Mouse (Mus musculus) intestine, embryonic 16.5 days (tissue): ENCODE data around the gene Ptprr. TPM values are rescaled to one million over a fixed set of nuclear protein-coding genes. Genes with fewer than 3 reads are reported as not detected.

Experiments used
- ATAC-seq: fragments of 200-750 bp; cut with Nextera tagmentation; 2 replicates; pipeline ENCODE4 v1.8.0; 2017; ENCODE audit warnings: moderate TSS enrichment, moderate library complexity
- H3K27ac ChIP-seq: fragments of 300-500 bp; sonication (generic); 2 replicates; pipeline ENCODE4 v1.5.1; 2014; ENCODE audit warnings: mild to moderate bottlenecking, low read length
- H3K27me3 ChIP-seq: fragments of 300-500 bp; sonication (generic); replicated peaks from 2 replicates; pipeline ENCODE4 v1.6.1; 2014; ENCODE audit warnings: low read length, control low read depth, mixed read lengths; ENCODE audit not compliant: control insufficient read depth, insufficient read depth
- H3K36me3 ChIP-seq: fragments of 300-500 bp; sonication (generic); 2 replicates; pipeline ENCODE4 v1.6.1; 2014; ENCODE audit warnings: low read length, control low read depth; ENCODE audit not compliant: control insufficient read depth, insufficient read depth
- H3K4me1 ChIP-seq: fragments of 300-500 bp; sonication (generic); 2 replicates; pipeline ENCODE4 v1.6.1; 2014; ENCODE audit warnings: low read length, control low read depth, mixed read lengths; ENCODE audit not compliant: control insufficient read depth, insufficient read depth
- H3K4me2 ChIP-seq: fragments of 300-500 bp; sonication (generic); 2 replicates; pipeline ENCODE4 v1.6.1; 2014; ENCODE audit warnings: low read depth, low read length, control low read depth
- H3K4me3 ChIP-seq: fragments of 300-500 bp; sonication (generic); 2 replicates; pipeline ENCODE4 v1.5.1; 2014; ENCODE audit warnings: mild to moderate bottlenecking, low read length
- H3K9ac ChIP-seq: fragments of 300-500 bp; sonication (generic); 2 replicates; pipeline ENCODE4 v1.6.1; 2014; ENCODE audit warnings: low read depth, low read length
- H3K9me3 ChIP-seq: fragments of 300-500 bp; sonication (generic); 2 replicates; pipeline ENCODE4 v1.6.1; 2016; ENCODE audit warnings: low read length, control low read depth; ENCODE audit not compliant: control insufficient read depth
- WGBS: fragments of 180-500 bp; shearing (Covaris S2); extraction: QIAGEN DNeasy Blood & Tissue Kit; methylation state at CpG from one replicate; pipeline ENCODE4 v1.1.7; 2014; 5-methylcytosine and 5-hydroxymethylcytosine counted together
- polyA plus RNA-seq: library from polyadenylated mRNA; unstranded; fragments of >200 nt; fragmentation: Nextera tagmentation; extraction: Ambion mirVana; gene quantifications from 2 replicates; pipeline ENCODE4 v1.2.1, GENCODE M21; 2015

The Ptprr gene
- polyA plus RNA-seq, 1 experiment from 2014 or later, result 4.1 TPM

DNA sequence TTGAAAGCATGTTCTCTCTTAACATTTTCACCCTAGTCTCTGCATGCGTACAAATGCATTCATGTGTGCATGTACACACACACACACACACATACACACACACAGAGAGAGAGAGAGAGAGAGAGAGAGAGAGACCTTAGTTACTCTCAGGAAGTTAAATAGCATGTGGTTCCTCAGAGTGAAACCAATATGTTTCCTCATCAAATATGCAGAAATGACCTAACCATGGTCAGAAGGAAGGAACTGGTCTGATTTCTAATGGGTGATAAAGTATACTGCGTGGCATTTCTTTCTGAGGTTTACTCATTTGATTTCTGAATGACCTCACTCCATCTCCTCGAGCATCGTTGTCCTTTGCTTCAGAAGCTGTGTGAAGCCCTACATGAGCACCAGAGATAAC is 113.2 kb downstream of the Ptprr start:
- Histone ChIP-seq H3K9me3 (no peaks in the 10 kb centered on the region), H3K4me3 (no peak overlapping the region), H3K27me3 (no peaks in the 10 kb centered on the region), H3K4me2 (no peak overlapping the region), H3K27ac (no peak overlapping the region), H3K9ac (no peak overlapping the region), H3K36me3 (no peaks in the 10 kb centered on the region), H3K4me1 (no peaks in the 10 kb centered on the region)
- no peak for ATAC-seq
- 85% methylated on average over 4 of the region's 4 CpGs for WGBS

DNA sequence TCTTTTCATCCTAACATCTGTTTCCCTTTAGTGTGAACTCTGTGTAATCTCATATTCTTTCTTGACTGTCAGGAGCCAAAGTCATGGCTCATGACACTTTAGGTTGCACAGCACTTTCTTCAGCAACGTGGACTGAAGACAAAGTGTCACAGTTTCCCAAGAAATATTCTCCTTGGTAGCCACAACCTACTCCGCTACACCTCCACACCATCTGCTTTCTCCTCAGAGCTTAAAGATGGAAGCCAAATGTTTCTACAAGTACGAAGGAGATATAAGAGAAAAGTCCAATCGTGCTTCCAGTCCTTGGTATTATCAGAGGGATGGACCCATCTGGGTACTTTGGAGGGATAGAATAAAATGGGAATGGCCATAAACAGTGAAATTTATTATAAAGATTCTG is 114.2 kb downstream of the Ptprr start:
- no peaks in the 10 kb centered on the region for H3K9me3 ChIP-seq
- H3K36me3 ChIP-seq, result no peaks in the 10 kb centered on the region
- no peak overlapping the region for H3K9ac ChIP-seq
- H3K4me3 ChIP-seq, result no peak overlapping the region
- no peaks in the 10 kb centered on the region for H3K27me3 ChIP-seq
- no peaks in the 10 kb centered on the region for H3K4me1 ChIP-seq
- 77% methylated on average over 4 of the region's 4 CpGs for WGBS
- no peak overlapping the region for H3K27ac ChIP-seq
- H3K4me2 ChIP-seq, result no peak overlapping the region
- no peak for ATAC-seq

GRCm38 (mm10) chr10:116135187-116135586 is 117.2 kb downstream of the Ptprr start:
- Histone ChIP-seq H3K27me3 (no peaks in the 10 kb centered on the region), H3K9me3 (no peaks in the 10 kb centered on the region), H3K36me3 (no peaks in the 10 kb centered on the region), H3K4me2 (no peak overlapping the region), H3K4me3 (no peak overlapping the region), H3K4me1 (no peaks in the 10 kb centered on the region), H3K9ac (no peak overlapping the region), H3K27ac (no peak overlapping the region)
- WGBS, result 78% methylated on average over 2 of the region's 2 CpGs
- no peak for ATAC-seq

DNA sequence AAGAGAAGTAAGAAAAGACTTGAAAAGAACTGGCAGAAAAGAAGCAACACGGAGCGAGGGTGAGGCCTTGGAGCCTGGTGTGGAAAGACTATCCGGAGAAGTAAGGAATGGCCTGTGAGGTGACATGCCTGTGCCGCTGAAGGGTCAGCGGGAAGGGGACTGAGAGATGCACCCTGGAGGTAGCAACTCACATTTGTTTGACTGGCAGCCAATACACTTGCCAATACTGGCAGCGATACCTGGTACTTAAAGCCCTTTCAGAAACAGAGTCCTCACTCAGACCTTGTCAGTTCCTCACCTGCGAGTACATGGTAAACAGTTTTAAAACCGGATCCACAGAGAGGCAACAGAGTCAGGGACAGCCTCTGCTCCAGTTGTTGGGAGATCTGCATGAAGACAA is 122.2 kb downstream of the Ptprr start:
- Histone ChIP-seq H3K9me3 (no peaks in the 10 kb centered on the region), H3K4me2 (no peak overlapping the region), H3K36me3 (no peaks in the 10 kb centered on the region), H3K4me3 (no peak overlapping the region), H3K4me1 (no peaks in the 10 kb centered on the region), H3K27ac (no peak overlapping the region), H3K9ac (no peak overlapping the region), H3K27me3 (no peaks in the 10 kb centered on the region)
- no peak for ATAC-seq
- 87% methylated on average over 8 of the region's 8 CpGs for WGBS

GRCm38 (mm10) chr10:116143684-116144083 is 125.7 kb downstream of the Ptprr start:
- Histone ChIP-seq H3K36me3 (no peaks in the 10 kb centered on the region), H3K27me3 (no peaks in the 10 kb centered on the region), H3K9me3 (no peaks in the 10 kb centered on the region), H3K4me2 (no peak overlapping the region), H3K9ac (no peak overlapping the region), H3K27ac (no peak overlapping the region), H3K4me1 (no peaks in the 10 kb centered on the region), H3K4me3 (no peak overlapping the region)
- no peak for ATAC-seq
- 88% methylated on average over 10 of the region's 10 CpGs for WGBS

GRCm38 (mm10) chr10:116146091-116146490 is 128.1 kb downstream of the Ptprr start:
- Histone ChIP-seq H3K4me1 (no peaks in the 10 kb centered on the region), H3K9ac (no peak overlapping the region), H3K27ac (no peak overlapping the region), H3K4me3 (no peak overlapping the region), H3K27me3 (no peaks in the 10 kb centered on the region), H3K4me2 (no peak overlapping the region), H3K36me3 (no peaks in the 10 kb centered on the region), H3K9me3 (no peaks in the 10 kb centered on the region)
- ATAC-seq, result no peak
- 81% methylated on average over 9 of the region's 9 CpGs for WGBS

GRCm38 (mm10) chr10:116154707-116155106 is 136.7 kb downstream of the Ptprr start:
- Histone ChIP-seq H3K9ac (no peak overlapping the region), H3K27ac (no peak overlapping the region), H3K27me3 (no peaks in the 10 kb centered on the region), H3K4me3 (no peak overlapping the region), H3K36me3 (no peaks in the 10 kb centered on the region), H3K4me2 (no peak overlapping the region), H3K9me3 (no peaks in the 10 kb centered on the region), H3K4me1 (no peaks in the 10 kb centered on the region)
- ATAC-seq, result no peak
- 85% methylated on average over 5 of the region's 5 CpGs for WGBS

DNA sequence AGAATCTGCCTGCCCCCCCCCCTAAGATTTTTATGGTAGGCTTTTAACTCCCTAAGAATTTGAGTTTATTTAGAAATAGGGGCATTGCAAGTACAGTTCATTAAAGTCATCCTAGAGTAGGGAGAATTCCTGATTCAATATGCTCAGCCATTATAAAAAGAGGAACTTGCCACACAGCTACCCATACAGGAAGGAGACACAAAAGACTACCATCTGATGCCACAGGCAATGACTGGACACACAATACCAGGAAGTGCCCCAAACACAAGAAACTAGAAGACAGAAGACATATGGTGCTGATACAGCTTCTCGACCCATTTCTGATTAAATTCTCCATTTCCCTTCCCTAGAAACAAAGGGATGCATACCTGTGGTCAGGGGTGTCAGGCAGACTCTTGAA is 138.7 kb downstream of the Ptprr start:
- H3K27me3 ChIP-seq, result no peaks in the 10 kb centered on the region
- no peak overlapping the region for H3K4me3 ChIP-seq
- no peak overlapping the region for H3K27ac ChIP-seq
- no peaks in the 10 kb centered on the region for H3K9me3 ChIP-seq
- no peak overlapping the region for H3K4me2 ChIP-seq
- 83% methylated on average over 1 of the region's 1 CpGs for WGBS
- H3K4me1 ChIP-seq, result no peaks in the 10 kb centered on the region
- H3K9ac ChIP-seq, result no peak overlapping the region
- ATAC-seq, result no peak
- no peaks in the 10 kb centered on the region for H3K36me3 ChIP-seq

- Histone ChIP-seq H3K4me3 (no peak overlapping the region), H3K36me3 (no peaks in the 10 kb centered on the region), H3K4me2 (no peak overlapping the region), H3K27me3 (no peaks in the 10 kb centered on the region), H3K4me1 (no peaks in the 10 kb centered on the region), H3K9me3 (no peaks in the 10 kb centered on the region), H3K9ac (no peak overlapping the region), H3K27ac (no peak overlapping the region)
- ATAC-seq, result no peak
- WGBS, result 66% methylated on average over 11 of the region's 12 CpGs
Measured at GRCm38 (mm10) chr10:116162338-116162737, 144.3 kb downstream of the Ptprr start.

DNA sequence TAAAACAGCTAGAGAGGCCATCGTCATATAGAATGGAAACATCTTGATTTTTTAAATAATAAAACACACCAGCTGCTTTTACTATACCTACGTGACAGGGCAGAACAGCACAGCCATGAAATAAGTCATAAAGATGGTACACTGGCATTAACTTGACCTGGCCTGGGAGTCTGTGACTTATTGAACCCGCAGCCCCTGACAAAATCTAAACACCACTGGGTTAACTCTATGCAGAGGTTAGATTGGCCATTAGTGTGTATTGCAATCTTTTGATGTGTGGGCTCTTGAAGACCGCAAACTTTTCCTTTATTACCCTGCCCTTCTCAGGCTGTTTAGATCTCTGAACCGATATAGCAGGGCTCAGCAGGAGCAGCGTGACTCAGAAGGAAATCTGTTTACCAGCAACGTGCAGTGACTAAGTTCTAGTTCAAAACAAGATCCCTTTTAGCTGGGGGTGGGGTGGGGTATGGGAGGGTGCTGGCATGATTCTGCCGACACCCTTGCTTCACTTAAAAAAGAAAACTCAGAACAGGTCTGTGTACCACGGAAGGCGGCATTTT is 157.4 kb downstream of the Ptprr start:
- 40% methylated on average over 10 of the region's 10 CpGs for whole genome bisulfite sequencing
- Histone ChIP-seq H3K4me1 (peaks cover 5% of the 10 kb centered on the region; the same call in 1 of the 2 replicates), H3K9me3 (no peaks in the 10 kb centered on the region), H3K4me3 (no peak overlapping the region), H3K27ac (no peak overlapping the region), H3K27me3 (no peaks in the 10 kb centered on the region), H3K36me3 (no peaks in the 10 kb centered on the region), H3K9ac (no peak overlapping the region), H3K4me2 (no peak overlapping the region)
- ATAC-seq, result peak; percentile 47
